Mouse (Mus musculus): ENCODE measurements around the gene Gm13420. TPM values are rescaled to one million over a fixed set of nuclear protein-coding genes. Genes with fewer than 3 reads are reported as not detected.

The Gm13420 gene
- total and polyA plus RNA-seq, 3 experiments: not detected

DNA sequence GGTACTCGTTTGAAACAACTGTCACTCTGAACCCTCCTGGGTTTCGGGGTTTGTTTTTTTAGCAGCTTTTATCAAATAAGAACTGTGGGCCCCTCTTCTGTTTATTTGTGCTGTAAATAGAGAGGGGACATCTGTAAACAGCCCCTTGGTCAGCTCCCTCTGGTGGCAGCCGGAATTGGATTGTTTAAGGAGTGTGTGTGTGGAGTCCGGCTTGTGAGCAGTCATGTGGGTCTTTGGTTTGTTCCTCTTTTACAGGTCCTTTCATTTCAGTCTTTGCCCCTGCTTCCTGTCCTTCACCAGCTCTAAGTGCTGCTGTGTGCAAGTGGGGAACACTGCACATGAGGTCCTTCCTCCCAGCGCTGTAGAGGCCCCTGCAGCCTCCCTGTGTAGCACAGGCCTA is 12.1 kb downstream of the Gm13420 start:
- in situ Hi-C loops (cut with MboI; ENCODE audit: low pct_ligation_motif_present, low pct_unique_long_range_greater_than_20kb, low sequenced_read_pairs): no loop called here
- H3K36me3 ChIP-seq (replicated peaks in 1 of 2; ENCODE audit: control insufficient read depth in 1 of 2, insufficient read depth in 1 of 2, low read length in 1 of 2): peaks cover 60 to 66% of the 10 kb centered on the region in 2 experiments

DNA sequence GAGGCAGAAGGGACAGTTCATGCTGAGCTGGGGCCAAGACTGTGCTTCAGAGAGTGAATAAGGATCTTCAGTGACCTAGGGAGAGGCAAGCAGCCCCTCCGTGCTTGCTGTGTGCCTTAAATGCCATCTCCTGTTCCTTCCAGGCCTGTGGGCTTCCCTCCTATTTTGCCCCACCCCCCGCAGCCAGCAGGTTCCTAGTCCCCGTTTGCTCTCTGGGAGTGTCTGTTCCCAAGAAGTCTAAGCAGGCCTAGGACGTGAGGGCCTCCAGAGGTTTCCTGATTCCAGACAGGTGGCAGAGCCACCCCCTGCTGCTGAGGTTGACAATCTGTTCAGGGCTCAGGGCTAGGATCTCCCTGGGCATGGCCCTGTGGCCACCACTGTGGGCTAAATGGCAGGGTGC is 12.7 kb downstream of the Gm13420 start:
- H3K4me2 ChIP-seq (ENCODE audit: insufficient read depth, low read depth, poor library complexity, severe bottlenecking): no peak overlapping the region
- no peak for DNase-seq (ENCODE audit: extremely low read depth)
- no peaks in the 10 kb centered on the region for H3K27me3 ChIP-seq (replicated peaks)
- H3K4me1 ChIP-seq (ENCODE audit: control insufficient read depth in 1 of 2, insufficient read depth in 2 of 2): peaks cover 0 to 31% of the 10 kb centered on the region in 2 experiments; a peak in 2 of 4 replicates
- H3K79me2 ChIP-seq (replicated peaks; ENCODE audit: control insufficient read depth, extremely low read depth, insufficient read depth, poor library complexity, severe bottlenecking): no peaks in the 10 kb centered on the region
- no peaks in the 10 kb centered on the region for H3K9me3 ChIP-seq (replicated peaks; ENCODE audit: low read length)
- H3K36me3 ChIP-seq (replicated peaks in 1 of 2; ENCODE audit: control insufficient read depth in 1 of 2, insufficient read depth in 1 of 2, low read length in 1 of 2): peaks cover 66 to 72% of the 10 kb centered on the region in 2 experiments
- H3K27ac ChIP-seq (ENCODE audit: insufficient read depth, low read depth): no peak overlapping the region
- H3K9ac ChIP-seq (ENCODE audit: insufficient read depth, low read depth): no peak overlapping the region
- no peak overlapping the region for H3K4me3 ChIP-seq (replicated peaks in 1 of 3; ENCODE audit: low read depth in 2 of 3, low read length in 2 of 3, poor library complexity in 1 of 3)
- TF ChIP-seq ZKSCAN1 (IDR thresholded peaks at IDR 0.05; ENCODE audit: borderline replicate concordance, low read depth, low read length): no peak
- TF ChIP-seq MYC (IDR thresholded peaks at IDR 0.05; ENCODE audit: low read depth, low read length): no peak
- TF ChIP-seq MXI1 (IDR thresholded peaks at IDR 0.05; ENCODE audit: low read depth, low read length): no peak
- no peak for TF ChIP-seq MAFK (IDR thresholded peaks at IDR 0.05; ENCODE audit: insufficient replicate concordance, low read length)
- no peak for TF ChIP-seq MAX (IDR thresholded peaks at IDR 0.05; ENCODE audit: low read length)
- no peak for TF ChIP-seq TBP (conservative IDR thresholded peaks at IDR 0.05; ENCODE audit: low read depth, low read length)
- no peak for TF ChIP-seq USF1 (IDR thresholded peaks at IDR 0.05; ENCODE audit: low read depth, low read length)
- TF ChIP-seq CTCF (conservative IDR thresholded peaks at IDR 0.05 in 1 of 2, IDR thresholded peaks at IDR 0.05 in 1 of 2; ENCODE audit: low read depth in 2 of 2, low read length in 2 of 2): no peak
- no peak for TF ChIP-seq HCFC1 (IDR thresholded peaks at IDR 0.05; ENCODE audit: low read depth, low read length)
- no peak for TF ChIP-seq IRF4 (IDR thresholded peaks at IDR 0.05; ENCODE audit: low read depth, low read length)
- TF ChIP-seq ZC3H11A (IDR thresholded peaks at IDR 0.05; ENCODE audit: low read depth, low read length): no peak
- no peak for TF ChIP-seq MAZ (IDR thresholded peaks at IDR 0.05; ENCODE audit: low read depth, low read length)
- TF ChIP-seq CHD1 (IDR thresholded peaks at IDR 0.05; ENCODE audit: low read depth, low read length): no peak
- no peak for TF ChIP-seq SMC3 (IDR thresholded peaks at IDR 0.05; ENCODE audit: low read depth, low read length)
- no peak for TF ChIP-seq ETS1 (conservative IDR thresholded peaks at IDR 0.05; ENCODE audit: low read depth, low read length)
- TF ChIP-seq TCF12 (IDR thresholded peaks at IDR 0.05; ENCODE audit: low read depth, low read length): no peak
- TF ChIP-seq POLR2AphosphoS2 (IDR thresholded peaks at IDR 0.05; ENCODE audit: low read depth, low read length): no peak
- TF ChIP-seq BHLHE40 (IDR thresholded peaks at IDR 0.05; ENCODE audit: low read depth, low read length): no peak
- dilution Hi-C loops (cut with MboI; ENCODE audit: extremely low pct_ligation_motif_present, extremely low pct_unique_long_range_greater_than_20kb, low sequenced_read_pairs) (no loop called here), in situ Hi-C loops (cut with MboI; ENCODE audit: low pct_ligation_motif_present, low pct_unique_long_range_greater_than_20kb, low sequenced_read_pairs) (no loop called here)

More for the DNA sequence above, 12.1 kb downstream of the Gm13420 start:
- Histone ChIP-seq H3K9me3 (replicated peaks; ENCODE audit: low read length) (no peaks in the 10 kb centered on the region), H3K4me2 (ENCODE audit: insufficient read depth, low read depth, poor library complexity, severe bottlenecking) (no peak overlapping the region), H3K4me3 (replicated peaks in 1 of 3; ENCODE audit: low read depth in 2 of 3, low read length in 2 of 3, poor library complexity in 1 of 3) (no peak overlapping the region), H3K79me2 (replicated peaks; ENCODE audit: control insufficient read depth, extremely low read depth, insufficient read depth, poor library complexity, severe bottlenecking) (no peaks in the 10 kb centered on the region), H3K9ac (ENCODE audit: insufficient read depth, low read depth) (no peak overlapping the region), H3K4me1 (ENCODE audit: control insufficient read depth in 1 of 2, insufficient read depth in 2 of 2) (peaks cover 0 to 31% of the 10 kb centered on the region in 2 experiments; a peak in 2 of 4 replicates), H3K27me3 (replicated peaks) (no peaks in the 10 kb centered on the region), H3K27ac (ENCODE audit: insufficient read depth, low read depth) (no peak overlapping the region)
- dilution Hi-C loops (cut with MboI; ENCODE audit: extremely low pct_ligation_motif_present, extremely low pct_unique_long_range_greater_than_20kb, low sequenced_read_pairs): no loop called here
- TF ChIP-seq CHD1 (IDR thresholded peaks at IDR 0.05; ENCODE audit: low read depth, low read length) (no peak), GABPA (IDR thresholded peaks at IDR 0.05; ENCODE audit: insufficient replicate concordance, low read depth, low read length) (no peak), KAT2A (IDR thresholded peaks at IDR 0.05; ENCODE audit: insufficient replicate concordance, low read length) (no peak), ZNF384 (IDR thresholded peaks at IDR 0.05; ENCODE audit: low read depth, low read length) (no peak), MAFK (IDR thresholded peaks at IDR 0.05; ENCODE audit: insufficient replicate concordance, low read length) (no peak), JUN (IDR thresholded peaks at IDR 0.05; ENCODE audit: insufficient read depth, low read depth, low read length) (no peak), POLR2A (IDR thresholded peaks at IDR 0.05; ENCODE audit: low read depth, low read length) (no peak; the same call in 1 of the 2 replicates), USF2 (conservative IDR thresholded peaks at IDR 0.05; ENCODE audit: low read depth, low read length) (no peak), ELF1 (IDR thresholded peaks at IDR 0.05; ENCODE audit: low read depth, low read length) (no peak), PAX5 (IDR thresholded peaks at IDR 0.05; ENCODE audit: low read length) (no peak), SMC3 (IDR thresholded peaks at IDR 0.05; ENCODE audit: low read depth, low read length) (no peak), MAZ (IDR thresholded peaks at IDR 0.05; ENCODE audit: low read depth, low read length) (no peak)
- peak; percentile 32 for DNase-seq (ENCODE audit: extremely low read depth)
